Mouse (Mus musculus): ENCODE results near the gene Ago3.

The Ago3 gene

DNA sequence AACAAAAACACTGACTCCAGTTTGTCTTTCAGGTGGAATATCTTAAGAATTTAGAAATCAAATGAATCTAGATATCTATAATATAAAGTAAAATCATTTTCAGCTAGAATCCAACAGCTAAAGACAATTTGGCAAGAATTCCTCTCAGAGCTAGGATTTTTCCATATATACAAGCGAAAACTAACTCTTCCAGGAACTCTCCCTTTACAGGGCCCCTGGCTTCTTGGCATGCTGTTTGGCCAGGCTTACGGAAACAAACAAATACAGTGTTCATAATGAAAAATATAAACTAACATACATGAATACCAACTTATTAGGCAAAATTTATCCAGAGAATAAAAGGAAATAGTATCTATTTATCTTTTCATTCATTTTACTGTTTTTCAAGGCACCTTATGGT lies 5.5 kb downstream of the Ago3 start:
- no peak for DNase-seq (ENCODE audit: low spot score in 2 of 2)

DNA sequence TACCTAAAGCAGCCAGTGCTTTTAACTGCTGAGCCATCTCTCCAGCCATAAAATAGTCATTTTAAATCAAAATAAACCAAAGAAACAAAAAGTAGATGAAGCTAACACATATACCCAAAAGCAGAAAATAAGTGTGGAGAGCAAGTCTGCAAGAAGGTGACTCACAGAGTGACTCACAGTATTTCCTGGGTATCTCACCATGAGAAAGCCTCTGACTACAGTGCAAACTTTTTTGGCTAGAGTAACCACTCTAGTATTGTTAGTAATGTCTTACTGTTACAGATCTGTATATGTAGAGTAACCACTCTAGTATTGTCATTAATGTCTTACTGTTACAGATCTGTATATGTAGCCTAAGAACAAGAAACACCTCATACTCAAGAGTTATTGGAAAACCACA lies 13.6 kb downstream of the Ago3 start:
- DNase-seq (ENCODE audit: low spot score in 2 of 2) = no peak

DNA sequence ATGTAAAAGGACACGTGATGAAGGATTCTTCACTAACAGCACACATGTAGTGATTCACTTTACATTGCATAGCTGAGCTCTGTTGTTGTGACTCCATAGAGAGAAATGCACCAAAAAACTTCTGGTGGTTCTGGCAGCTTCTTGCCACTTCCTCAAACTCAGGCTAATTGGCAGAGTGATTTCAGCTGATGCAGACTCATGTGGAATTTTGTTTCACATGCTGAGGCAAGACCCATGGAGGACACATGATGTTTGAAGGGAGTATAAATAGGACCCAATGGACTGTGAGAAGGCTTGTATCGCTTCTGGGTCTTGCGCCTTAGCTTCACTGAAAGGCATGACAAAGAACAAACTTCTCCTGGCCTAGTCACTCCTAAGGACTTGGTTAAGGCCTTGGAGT lies 16.8 kb downstream of the Ago3 start:
- no peak for DNase-seq (ENCODE audit: low spot score in 2 of 2)

DNA sequence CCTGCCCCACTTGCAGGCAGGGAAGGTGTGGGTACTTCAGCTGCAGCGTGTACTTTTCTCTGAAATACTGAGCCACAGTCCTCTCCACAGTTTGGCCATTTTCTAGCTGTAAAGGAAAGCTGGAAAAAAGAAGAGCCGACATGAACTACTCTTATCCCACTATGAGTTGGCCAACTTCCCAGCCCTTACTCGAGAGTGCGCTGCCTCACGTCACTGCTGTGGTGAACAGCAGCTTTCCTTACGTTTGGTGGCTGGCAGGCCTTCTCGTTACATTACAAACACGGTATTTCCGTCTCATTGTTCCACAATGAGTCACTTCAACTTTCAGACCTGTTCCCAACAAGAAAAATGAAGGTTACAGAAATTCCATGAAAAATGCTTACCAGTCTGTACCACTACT lies 57.9 kb downstream of the Ago3 start:
- DNase-seq (ENCODE audit: low spot score in 2 of 2) = peak in 1 of 2 experiments; percentile 3

DNA sequence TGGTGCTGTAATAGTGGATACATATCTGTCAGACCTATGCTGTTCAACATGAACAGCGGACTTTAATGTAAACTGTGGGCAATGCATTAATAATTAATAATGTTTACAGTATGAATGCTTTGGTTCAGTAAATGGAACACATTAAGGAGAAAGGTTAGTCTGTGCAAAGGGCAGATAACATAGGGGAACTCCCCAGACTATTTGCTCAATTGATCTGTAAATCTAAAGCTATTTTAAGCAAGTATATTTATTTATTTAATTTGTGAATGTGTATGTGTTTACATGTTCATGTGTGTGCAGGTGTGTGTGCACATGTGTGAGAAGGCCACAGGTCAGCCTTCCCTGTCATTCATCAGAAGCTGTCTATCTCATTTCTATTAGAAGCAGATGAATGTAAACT lies 69.3 kb downstream of the Ago3 start:
- DNase-seq (ENCODE audit: low spot score in 2 of 2) = no peak

DNA sequence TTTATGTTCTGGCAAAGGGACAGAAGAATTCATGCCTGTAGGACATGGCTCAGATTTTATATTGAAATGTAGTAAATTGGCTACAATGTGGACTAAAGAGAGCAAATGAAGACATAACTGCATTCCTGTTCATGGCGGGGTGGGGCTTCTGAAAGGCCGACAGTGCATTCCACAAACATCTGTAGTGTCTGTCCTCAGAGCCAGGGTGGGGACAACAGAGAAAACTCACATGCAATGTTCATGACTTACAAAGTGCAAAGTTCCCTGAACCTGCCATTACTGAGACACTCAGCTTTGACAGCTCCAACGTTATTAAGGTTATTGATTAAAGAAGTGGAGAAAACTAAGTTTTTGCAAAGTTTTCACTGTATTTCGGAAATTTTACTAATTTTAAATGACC lies 85.9 kb downstream of the Ago3 start:
- no peak for DNase-seq (ENCODE audit: low spot score in 2 of 2)

DNA sequence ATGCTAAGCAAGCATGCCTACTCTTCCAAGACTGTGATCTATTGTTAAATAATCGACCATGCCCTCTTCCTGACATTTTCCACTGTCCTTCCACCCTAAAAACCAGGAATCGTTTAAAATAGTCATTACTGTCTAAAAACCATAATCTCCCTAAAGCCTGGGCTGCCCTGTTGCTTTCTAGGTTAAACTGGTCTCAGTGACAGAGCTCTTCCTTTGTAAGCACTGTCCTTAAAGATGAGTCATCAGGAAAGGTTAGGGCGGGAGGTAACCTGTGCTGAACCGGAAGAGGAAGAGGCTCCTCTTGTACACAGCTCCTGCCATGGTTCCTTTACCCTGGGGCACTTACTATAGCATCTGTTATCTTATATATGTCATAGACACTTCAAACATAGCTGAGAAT lies 89.9 kb downstream of the Ago3 start:
- DNase-seq (ENCODE audit: low spot score in 2 of 2) = no peak

DNA sequence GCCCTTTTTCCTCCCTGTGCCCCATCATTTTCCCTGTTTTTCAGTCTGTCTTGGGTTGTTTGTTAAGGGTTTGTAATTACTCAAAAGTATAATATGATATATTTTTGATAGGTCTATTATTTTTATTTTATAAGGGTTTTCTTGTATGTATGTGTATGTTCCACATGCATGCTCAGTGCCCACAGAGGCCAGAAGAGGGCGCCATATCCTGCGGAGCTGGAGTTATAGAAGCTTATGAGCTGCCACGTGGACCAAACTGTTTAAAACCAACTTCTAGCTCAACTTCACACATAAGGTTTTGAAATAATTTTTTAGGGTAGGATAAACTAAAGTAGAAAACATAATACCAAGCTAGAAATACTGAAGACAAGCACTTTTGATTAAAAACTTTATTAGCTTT lies 97.0 kb downstream of the Ago3 start:
- DNase-seq (ENCODE audit: low spot score in 2 of 2) = no peak

DNA sequence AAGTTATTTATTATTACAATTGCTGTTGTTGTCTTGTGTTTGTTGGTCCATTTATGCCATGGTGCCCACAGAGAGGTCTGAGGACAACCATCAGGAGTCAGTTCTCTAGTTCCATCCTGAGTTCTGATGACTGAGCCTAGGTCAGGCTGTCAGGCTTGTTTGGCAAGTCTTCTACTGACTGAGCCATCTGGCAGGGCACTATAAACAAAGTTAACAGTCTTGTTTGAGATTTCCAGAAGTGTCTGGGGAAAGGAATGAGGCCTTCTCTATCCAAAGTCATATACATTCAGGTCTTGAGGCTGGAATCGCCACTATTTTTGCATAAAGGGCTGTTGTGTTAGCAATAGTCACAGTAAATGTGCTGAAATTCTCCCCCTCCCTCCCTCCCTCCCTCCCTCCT lies 97.6 kb downstream of the Ago3 start:
- no peak for DNase-seq (ENCODE audit: low spot score in 2 of 2)

DNA sequence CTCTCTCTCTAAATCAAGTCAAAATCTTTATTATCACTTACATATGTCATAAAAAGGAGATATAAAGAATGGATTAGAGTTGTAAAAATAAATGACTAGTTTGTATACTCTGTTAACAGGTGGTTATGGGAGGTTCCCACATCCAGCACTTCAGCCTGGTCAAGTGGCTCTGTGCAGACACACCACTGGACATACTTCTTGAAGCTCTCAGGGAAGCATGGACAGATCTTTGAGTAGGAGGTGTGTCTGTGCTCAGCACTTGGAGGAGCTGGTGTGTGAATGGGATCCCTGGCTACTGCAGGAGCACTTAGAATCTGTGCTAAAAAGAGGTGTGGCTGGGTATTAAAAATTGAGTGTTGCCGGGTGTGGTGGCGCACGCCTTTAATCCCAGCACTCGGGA lies 99.1 kb downstream of the Ago3 start:
- no peak for DNase-seq (ENCODE audit: low spot score in 2 of 2)

DNA sequence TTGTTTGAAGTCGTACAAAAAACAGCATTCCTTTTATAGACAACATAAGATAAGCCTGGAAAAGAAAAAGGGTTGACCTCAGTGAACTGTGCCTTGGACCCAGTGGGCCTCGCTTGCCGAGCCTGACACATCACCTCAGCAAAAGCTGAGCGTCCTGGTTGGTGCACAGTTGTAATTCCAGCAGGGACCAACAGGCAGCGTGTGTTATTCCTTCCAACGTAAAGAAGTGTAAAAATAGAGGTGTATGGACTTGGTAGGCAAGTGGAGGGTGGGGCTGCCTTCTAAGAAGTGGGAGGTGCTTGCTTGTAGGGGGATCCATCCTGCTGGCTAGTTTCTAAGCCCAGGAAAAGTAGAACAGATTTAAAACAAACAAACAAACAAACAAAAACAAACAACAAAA lies 103.3 kb downstream of the Ago3 start:
- no peak for DNase-seq (ENCODE audit: low spot score in 2 of 2)

DNA sequence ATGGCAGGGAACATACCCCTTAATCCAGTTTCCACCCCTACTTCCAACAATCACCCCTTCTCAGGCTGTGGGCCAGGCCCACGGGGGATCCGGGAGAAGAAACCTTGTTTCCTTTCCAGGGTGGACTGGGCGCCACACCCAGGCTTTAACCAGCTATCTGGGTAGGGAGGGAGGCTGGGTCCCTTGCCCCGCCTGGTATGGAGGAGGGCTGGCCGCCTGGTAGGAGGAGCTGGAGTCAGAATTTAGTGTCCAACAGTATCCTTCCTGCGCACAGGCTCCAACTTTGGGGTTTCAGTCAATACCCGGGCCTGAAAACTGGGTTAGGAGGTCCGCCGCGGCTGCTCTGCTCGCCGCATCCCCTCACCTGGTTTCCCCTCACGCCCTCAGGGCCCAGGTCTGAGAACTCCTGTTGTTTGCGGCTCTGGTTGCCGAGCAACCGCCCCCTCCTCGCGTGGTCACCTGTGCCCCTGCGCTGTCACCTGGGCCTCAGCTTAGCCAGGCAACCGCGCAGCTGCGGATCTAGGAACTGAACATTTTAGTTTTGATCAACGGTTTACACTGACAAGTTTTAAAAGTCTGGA lies 104.0 kb downstream of the Ago3 start, which contains the start of gene Tekt2:
Tekt2 (minus strand) TSS at position 408 of the 581 bp plus-strand sequence.
- no peak for DNase-seq (ENCODE audit: low spot score in 2 of 2)

DNA sequence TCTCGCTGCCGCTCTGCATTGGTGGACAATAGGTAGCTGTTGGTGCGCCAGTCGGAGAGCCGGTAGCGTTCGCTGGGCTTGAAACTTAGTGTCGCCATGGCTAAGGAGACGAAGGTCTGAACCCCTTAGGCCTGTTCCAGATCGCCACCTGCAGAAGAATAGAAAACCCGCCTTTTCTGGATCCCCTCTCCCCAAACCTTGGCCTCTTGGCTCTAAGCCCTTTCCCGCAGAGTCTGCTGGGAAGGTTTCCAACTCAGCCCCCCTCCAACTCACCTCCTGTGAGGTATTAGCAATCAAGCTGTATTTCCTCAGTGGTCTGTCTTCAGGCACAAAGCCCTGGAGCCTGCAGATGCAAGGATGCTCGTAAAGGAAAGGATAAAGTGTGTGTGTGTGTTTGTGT lies 104.5 kb downstream of the Ago3 start:
- no peak for DNase-seq (ENCODE audit: low spot score in 2 of 2)

DNA sequence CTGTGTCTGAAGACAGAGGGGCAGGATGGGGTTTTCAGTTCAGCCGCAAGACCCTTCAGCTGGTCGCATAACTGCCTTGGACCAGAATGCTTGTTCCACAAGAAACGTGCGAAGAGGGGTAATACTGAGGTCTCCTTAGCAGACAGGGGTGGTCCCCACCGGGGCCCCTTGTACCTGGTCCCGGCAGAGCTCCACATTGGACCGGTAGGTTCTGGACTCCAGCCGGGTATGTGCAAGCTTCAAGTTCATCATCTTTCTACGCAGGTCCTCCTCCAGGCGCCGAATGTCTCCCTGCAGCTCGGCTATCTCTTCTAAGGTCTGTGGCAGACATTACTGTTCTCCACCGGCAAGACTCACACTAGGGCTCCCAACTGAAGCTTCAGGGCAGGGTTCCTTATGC lies 106.7 kb downstream of the Ago3 start:
- DNase-seq (ENCODE audit: low spot score in 2 of 2) = no peak

DNA sequence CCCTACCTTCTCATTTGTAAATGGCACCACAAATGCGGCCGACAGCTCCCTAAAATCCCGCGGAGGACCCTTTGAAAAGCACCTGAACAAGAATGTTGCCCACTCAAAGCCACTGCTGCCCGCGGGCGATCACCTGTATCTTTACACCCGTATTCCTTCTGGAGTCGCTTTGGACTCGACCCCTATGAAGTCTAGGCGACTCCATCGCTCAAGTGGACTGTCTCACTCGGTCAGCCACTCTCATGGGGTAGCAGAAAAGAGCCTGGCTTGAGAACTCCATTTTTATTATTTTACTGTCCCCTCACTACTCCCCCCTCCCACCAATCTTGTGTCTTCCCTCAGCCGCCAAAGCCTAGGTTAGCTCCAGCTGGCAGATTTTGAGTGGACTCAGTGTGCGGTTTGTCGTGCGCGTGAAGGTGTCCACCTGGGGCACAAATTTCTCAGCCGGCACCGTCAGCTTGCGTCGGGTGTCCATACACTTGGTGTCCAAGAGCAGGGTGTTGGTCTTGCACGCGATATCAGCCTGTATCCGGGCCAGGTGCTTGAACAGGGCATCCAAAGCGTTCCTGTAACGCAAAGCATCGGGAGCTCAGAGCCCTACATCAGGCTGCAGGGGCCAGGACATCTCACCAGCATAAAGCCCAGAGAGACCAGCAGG lies 107.4 kb downstream of the Ago3 start:
- DNase-seq (ENCODE audit: low spot score in 2 of 2) = no peak

DNA sequence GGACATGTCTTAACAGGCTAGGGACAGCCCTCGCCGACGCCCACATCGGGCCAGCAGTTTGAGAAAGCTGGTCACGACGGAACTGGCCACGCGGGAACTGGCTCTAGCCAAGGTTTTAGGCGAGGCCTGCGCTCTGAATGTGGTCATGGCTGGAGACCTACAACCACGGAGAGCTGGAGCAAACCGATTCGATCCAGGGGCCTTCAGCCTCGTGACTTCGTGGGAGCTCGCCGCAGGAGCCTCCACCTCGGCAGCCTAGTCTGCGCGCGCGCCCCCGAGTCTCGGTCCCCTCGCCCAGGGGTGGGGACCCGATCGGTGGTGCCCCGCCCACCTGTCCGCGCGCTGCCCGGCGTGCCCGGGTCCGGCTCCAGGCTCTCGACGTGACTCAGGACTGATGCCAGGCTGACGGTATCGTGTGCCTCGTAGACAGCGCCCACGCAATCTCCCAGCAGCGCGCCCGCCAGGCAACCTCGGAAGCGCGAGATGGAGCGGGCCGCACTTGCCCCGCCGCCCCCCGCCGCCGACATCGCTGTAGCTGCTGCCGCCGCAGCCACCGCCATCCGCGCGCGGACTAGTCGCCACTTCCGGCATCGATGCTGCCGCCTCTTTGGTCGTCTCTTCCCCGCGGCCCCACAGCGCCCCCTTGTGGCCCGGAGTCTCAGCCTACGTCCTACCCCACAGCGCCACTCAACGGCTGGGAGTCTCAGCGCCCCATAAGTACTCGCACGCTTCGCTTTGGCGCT lies 108.1 kb downstream of the Ago3 start, which contains the start of gene Adprhl2:
Adprhl2 (minus strand) TSS at position 593 of the 743 bp plus-strand sequence.
- DNase-seq (ENCODE audit: low spot score in 2 of 2) = peak; percentile 92 to 95

DNA sequence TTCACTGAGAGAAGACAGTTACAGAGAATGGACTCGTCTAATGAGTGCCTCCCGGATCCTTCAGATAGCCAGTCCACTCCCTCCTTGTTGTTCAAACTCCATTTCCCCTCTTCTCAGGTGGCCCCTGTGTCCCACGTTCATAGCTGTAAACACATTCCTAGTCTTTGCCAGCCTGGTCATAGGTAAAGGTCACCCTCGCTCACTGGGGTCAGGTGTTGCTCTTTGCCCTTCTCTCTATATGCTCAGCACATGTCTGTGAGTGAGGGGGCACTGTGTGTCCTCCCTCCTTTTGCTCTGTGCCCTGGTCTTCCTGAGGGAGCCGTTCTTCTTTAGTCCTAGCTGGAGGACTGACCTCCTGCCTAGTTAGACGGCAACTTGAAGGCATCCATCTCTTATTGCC lies 109.5 kb downstream of the Ago3 start:
- DNase-seq (ENCODE audit: low spot score in 2 of 2) = no peak

DNA sequence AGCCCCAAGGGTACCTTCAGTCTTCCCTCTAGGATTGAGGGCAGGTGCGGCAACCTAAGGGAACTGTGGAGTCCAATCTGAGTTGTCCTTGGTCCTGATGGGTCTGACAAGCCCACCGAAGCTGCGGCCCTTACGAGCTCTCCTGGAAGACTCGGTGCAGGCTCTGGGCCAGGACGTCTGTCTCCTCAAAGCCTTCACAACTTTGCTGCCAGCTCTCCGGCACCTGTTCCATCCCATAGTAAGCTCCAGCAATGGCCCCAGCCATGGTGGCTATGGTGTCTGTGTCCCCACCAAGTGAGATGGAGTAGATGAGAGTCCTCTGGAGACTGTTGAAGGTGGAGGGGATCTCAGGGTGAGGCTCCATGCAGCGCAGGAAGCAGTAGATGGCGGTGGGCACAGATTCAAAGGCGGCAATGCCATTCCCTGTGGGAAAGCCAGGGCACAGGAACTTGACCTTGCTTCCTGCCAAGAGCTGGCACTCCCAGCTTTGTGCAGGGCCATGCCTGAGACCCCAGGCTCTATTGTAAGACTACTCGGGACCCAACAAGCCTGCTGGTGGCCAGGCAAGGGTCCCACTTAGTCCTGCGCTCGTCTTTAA lies 112.8 kb downstream of the Ago3 start:
- DNase-seq (ENCODE audit: low spot score in 2 of 2) = no peak

DNA sequence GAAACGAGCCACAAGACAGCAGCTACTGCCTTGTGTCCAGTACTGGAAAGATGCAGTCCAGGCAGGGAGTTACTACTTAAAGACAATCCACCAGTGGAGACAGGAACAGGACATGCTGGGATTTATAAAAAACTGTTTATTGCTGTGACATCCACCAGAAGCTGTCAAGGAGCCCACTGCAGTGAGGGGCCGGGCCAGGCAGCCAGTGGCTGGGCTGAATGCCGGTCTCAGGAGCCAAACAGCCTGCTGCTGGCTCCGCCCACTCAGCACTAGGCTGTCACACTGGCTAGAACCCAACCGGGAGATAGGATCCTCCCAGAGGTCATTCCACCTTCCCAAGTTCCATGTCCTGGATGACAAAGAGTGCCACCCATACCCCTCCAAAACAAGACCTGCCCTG lies 113.4 kb downstream of the Ago3 start:
- DNase-seq (ENCODE audit: low spot score in 2 of 2) = no peak

DNA sequence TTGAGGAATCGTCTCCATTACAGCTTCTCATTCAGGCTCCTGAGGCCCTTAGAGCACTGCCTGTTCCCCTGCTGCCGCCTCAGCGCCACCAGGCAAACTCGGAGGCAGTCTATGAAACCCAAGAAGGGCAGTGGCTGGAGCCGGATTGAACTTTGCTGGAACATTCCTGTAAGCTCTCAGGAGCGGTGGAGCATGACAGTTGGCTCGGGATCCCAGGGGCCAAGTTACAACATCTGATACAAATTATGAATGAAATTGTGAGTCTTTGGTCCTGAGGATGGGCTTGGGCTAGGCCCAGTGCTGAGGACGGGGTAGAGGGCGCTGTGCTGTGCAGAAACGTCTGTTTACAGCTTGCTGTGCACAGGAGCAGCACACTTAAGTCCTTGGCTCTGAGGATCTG lies 115.0 kb downstream of the Ago3 start:
- no peak for DNase-seq (ENCODE audit: low spot score in 2 of 2)

DNA sequence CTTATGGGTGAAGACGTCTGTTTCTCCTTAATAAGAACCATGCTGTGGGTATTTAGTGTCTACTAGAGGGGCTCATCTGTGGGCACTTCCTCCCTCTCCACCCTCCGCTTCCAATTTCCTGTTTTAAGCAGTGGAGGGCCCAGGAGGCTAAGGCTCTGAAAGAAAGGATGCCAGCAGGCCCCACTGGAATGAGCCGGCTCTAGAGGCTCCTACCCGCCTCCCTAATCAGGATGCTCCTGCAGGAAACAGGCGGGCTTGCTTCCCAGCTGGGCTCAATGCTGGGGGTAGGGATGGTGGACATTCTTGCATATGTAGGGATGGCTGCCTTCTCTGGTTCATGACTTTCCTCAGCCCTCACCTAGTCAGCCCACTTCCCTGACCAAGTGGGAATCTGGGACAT lies 116.2 kb downstream of the Ago3 start:
- no peak for DNase-seq (ENCODE audit: low spot score in 2 of 2)

DNA sequence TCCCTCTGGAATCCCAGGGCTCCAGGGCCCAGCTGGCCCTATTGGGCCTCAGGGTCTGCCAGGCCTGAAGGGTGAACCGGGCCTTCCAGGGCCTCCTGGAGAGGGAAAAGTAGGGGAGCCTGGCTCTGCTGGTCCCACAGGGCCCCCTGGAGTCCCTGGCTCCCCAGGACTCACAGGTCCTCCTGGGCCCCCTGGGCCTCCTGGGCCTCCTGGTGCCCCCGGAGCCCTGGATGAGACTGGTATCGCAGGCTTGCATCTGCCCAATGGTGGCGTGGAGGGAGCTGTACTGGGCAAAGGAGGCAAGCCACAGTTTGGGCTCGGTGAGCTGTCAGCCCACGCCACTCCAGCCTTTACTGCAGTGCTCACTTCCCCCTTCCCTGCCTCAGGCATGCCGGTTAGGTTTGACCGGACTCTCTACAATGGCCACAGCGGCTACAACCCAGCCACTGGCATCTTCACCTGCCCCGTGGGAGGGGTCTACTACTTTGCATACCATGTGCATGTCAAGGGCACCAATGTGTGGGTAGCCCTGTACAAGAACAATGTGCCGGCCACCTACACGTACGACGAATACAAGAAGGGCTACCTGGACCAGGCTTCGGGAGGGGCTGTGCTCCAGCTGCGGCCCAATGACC lies 117.7 kb downstream of the Ago3 start:
- DNase-seq (ENCODE audit: low spot score in 2 of 2) = no peak
